Mouse (Mus musculus): ENCODE data around the gene Padi2.

DNA sequence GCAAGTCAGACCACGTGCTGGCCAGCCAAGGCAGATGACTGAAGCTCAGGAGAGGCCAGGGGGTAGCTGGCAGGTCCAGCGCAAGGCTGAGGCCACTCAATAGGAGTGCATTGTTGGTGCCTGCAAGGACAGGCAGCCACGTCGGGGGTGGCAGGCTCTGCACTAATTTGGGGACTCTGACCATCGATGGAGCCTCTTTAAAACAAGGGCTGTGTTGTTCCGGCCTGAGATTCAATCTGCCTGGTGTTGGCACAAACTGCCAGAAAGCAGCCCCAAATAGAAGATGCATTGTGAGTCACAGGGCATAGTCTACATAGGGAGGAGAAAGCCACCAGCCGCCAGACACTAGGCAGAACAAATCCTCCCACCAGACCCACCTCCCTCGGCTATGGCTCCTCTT, 23.6 kb downstream of the Padi2 start:
- TF ChIP-seq TAL1 (conservative IDR thresholded peaks at IDR 0.05; ENCODE audit: low read depth, low read length) (no peak), CTCF (IDR thresholded peaks at IDR 0.05; ENCODE audit: low read depth, low read length) (no peak), GATA1 (IDR thresholded peaks at IDR 0.05; ENCODE audit: borderline replicate concordance, low read length) (no peak), POLR2AphosphoS5 (IDR thresholded peaks at IDR 0.05; ENCODE audit: insufficient replicate concordance, low read depth, low read length) (no peak), GATA2 (IDR thresholded peaks at IDR 0.05; ENCODE audit: borderline replicate concordance, low read depth, low read length) (no peak)

Data from G1E (cell line).